Mouse (Mus musculus): Measurements from ENCODE around the gene Gabbr1. TPM values are rescaled to one million over a fixed set of nuclear protein-coding genes. Genes with fewer than 3 reads are reported as not detected.

Gene Gabbr1
- 1.1 and 1.6 TPM in 2 replicates for polyA plus RNA-seq (2016; fragmentation: Nextera tagmentation; extraction: Ambion mirVana)

DNA sequence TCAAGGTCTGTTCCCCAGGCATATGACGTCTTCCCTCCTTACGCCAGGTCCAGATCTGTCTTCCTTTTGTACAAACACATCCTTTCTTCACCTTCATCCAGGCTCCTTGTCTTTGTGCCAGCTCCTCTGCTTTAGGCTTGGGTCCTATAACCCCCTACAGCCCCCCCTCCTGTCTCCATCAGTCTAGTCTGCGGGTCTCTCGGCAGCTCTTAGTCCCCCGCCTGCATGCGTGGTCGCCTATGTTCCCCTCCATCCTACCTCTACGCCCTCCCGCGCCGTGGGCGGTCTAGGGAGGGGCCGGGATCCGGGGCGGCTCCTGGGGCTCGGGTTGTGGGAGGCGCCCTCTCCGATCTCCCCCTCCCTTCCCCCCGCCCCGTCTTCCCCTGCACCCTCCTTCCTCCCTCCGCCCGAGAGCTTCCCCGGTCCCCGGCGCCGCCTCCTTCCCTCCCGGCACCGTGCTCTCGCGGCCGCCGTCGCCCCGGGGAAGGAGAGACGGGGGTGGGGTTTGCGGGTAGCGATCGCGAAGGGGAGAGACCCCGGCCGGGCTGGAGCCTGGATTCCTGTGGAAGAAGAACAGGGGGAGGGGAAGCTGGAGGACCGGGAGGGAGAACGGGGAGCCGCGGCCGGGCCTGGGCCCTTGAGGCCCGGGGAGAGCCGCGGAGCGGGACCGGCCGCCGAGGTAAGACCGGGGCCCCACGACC lies at the start of gene Gabbr1:
TSS of gene Gabbr1 (plus strand) at position 356 of the 701 bp plus-strand sequence.
- peak; percentile 62 for ATAC-seq
- H3K9ac ChIP-seq: peak within 1 kb of the TSS; percentile 60
- 2% methylated on average over 46 of the region's 55 CpGs for WGBS (ENCODE audit: insufficient replicate concordance)
- no peaks in the 10 kb centered on the region for H3K36me3 ChIP-seq
- no peaks in the 10 kb centered on the region for H3K9me3 ChIP-seq (replicated peaks)
- peak within 1 kb of the TSS; percentile 61 for H3K4me3 ChIP-seq
- H3K4me2 ChIP-seq: peak within 1 kb of the TSS; percentile 85
- H3K4me1 ChIP-seq: peaks cover 29% of the 10 kb centered on the region
- no peak within 1 kb of the TSS for H3K27ac ChIP-seq
- peaks cover 81% of the 10 kb centered on the region for H3K27me3 ChIP-seq (replicated peaks)

DNA sequence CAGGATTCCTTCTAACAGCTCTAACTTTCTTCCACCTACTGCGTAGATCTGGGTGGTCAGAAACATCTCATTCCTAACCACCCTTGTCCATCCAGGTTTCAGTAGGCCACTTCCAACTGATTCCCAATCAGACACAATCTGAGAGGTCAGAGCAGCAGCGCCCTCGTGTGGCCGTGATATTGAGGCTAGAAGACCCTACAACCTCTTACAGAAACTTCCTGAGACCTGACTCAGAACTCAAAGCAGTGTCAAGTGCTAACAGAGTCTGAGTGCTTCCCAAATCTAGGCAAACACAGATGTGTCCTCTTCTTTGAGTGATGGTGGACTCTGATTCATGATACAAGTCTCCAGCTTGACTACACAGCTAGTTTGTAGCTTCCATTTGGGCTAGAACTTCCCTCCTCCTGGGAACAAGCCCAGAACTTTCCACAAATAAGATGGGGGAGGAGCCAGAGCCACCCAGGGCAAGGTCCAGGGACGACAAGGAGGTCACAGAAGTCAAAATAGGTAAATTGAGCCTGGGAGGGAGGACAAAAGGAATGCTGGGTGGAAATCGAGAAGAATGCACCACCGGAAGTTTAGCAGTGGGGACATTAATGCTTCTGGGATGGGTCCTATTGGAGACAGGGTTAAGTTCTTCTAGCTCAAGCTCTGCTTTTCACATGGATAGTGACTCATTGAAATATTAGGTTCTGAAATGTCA lies 48.6 kb upstream of the Gabbr1 start:
- H3K9me3 ChIP-seq (replicated peaks): no peaks in the 10 kb centered on the region
- peaks cover 5% of the 10 kb centered on the region for H3K27me3 ChIP-seq (replicated peaks)
- H3K27ac ChIP-seq: no peak overlapping the region
- 21% methylated on average over 7 of the region's 7 CpGs for WGBS (ENCODE audit: insufficient replicate concordance)
- no peak overlapping the region for H3K4me2 ChIP-seq
- H3K9ac ChIP-seq: no peak overlapping the region
- H3K36me3 ChIP-seq: no peaks in the 10 kb centered on the region
- no peaks in the 10 kb centered on the region for H3K4me1 ChIP-seq
- ATAC-seq: no peak
- no peak overlapping the region for H3K4me3 ChIP-seq

DNA sequence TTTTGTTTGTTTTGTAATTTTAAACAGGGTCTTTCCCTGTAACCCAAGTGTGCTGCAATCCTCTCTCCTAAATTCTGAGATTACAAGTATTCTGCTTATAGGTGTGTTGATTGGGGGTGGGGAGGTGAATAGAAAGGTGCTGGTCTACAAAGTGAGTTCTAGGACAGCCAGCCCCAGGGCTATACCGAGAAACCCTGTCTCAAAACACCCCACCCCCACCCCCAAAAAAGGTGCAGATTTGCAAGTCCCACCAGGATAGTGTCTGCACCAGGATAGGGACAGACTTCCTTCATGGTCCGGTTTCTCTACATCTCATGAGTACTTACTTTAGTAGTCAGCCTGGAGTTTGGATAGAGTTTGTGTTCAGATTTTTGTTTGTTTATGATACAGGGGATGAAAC lies 47.3 kb upstream of the Gabbr1 start:
- Histone ChIP-seq H3K9ac (no peak overlapping the region), H3K4me3 (no peak overlapping the region), H3K4me1 (no peaks in the 10 kb centered on the region; the same call in 1 of the 2 replicates), H3K4me2 (no peak overlapping the region), H3K9me3 (replicated peaks) (no peaks in the 10 kb centered on the region), H3K27me3 (replicated peaks) (peaks cover 18% of the 10 kb centered on the region), H3K27ac (no peak overlapping the region), H3K36me3 (no peaks in the 10 kb centered on the region)
- 45% methylated on average over 2 of the region's 2 CpGs for WGBS (ENCODE audit: insufficient replicate concordance)
- no peak for ATAC-seq

DNA sequence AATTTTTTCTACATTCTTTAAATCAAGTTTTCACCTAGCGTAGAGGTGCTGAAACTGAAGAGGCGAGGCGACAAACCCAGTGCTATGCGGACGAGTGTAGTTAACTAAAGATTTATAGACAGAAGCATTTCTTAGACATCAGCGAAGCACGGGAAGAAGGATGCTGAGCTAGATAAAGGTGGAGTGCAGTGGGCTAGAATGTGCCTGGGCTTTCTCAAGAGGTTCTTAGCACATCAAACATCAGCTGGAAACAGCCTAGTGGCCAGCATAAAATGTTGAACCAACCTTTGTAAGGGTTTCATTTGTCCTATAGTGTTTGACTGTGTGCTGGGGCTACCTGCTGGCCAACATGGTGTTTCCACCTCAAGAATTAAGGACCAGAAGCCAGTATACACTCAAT lies 44.9 kb upstream of the Gabbr1 start, which contains the start of gene Zfp57:
TSS of gene Zfp57 (plus strand) at position 301 of the 400 bp plus-strand sequence.
- Histone ChIP-seq H3K27me3 (replicated peaks) (peaks cover 25% of the 10 kb centered on the region), H3K27ac (no peak within 1 kb of the TSS), H3K4me2 (peak within 1 kb of the TSS; percentile 66; the same call in 1 of the 2 replicates), H3K9ac (no peak within 1 kb of the TSS), H3K36me3 (no peaks in the 10 kb centered on the region), H3K4me1 (no peaks in the 10 kb centered on the region; the same call in 1 of the 2 replicates), H3K4me3 (no peak within 1 kb of the TSS), H3K9me3 (replicated peaks) (no peaks in the 10 kb centered on the region)
- ATAC-seq: no peak
- 73% methylated on average over 7 of the region's 7 CpGs for WGBS (ENCODE audit: insufficient replicate concordance)

DNA sequence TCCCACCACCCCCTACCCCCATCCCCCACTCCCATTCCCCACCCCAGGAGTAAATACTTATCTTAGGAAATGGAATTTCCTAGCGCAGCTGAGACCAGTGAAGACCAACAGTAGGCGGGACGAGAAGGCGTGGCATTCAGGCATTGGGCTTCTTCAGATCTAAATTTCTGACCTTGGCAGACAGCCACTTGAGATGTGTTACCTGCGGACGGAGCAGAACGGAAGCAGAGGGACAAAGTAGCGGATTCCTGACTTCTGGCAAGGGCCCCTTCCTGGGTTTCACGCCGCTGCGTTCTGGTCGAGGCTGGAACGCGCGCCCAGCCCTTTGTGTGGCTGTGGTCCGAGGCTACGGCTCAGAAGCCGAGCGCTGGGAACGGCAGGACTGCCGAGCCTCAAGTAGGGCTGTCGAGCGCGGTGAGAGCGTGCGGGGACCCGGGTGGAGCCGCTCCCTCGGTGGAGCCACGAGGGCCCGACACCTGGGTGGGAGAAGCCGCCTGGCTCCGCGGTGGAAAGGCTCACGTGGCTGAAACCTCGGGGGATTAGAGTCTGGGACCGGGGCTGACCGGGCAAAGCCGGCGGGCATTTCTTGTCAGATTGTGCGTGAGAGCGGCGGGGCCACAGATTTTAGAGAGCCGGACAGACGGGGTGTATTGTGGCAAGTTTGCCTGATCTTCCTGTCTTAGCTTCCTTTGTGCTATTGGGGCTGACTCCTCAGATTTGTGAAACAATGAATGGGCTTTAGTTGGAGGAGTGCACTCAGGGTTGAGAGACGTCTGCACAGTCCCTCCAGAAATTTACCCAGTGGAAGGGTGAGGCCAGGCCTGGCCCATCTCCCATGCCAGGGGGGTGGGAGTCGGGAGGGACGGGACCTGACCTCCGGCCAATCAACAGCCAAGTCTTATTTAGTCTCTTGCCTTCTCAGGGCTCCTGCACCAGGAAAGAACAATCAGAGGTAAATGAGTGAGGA lies 43.1 kb upstream of the Gabbr1 start:
- Histone ChIP-seq H3K4me2 (peak overlapping the region; percentile 66), H3K9me3 (replicated peaks) (no peaks in the 10 kb centered on the region), H3K36me3 (no peaks in the 10 kb centered on the region), H3K27me3 (replicated peaks) (peaks cover 25% of the 10 kb centered on the region), H3K9ac (peak overlapping the region; percentile 61), H3K27ac (peak overlapping the region; percentile 48; the same call in 1 of the 2 replicates), H3K4me3 (peak overlapping the region; percentile 55), H3K4me1 (no peaks in the 10 kb centered on the region; the same call in 1 of the 2 replicates)
- ATAC-seq: peak; percentile 55
- 2% methylated on average over 49 of the region's 49 CpGs for WGBS (ENCODE audit: insufficient replicate concordance)

DNA sequence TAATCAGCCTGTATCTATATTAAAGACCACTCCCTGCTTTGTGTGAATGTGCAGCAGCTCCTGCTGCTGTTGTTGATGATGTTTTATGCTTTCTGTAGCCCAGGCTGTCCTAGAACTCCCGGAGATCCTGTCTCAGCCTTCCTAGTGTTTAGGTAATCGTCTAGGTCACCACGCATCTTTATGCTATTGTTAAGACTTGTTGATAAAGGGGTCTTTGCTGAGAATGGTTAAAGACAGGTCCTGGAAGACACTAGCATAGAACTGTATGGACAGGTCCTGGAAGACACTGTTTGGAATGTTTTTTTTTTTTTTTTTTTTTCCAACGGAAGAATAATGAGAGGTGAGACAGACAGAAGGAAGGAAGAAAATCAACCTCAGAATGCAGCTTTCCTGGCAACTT lies 42.4 kb upstream of the Gabbr1 start:
- H3K9me3 ChIP-seq (replicated peaks): no peaks in the 10 kb centered on the region
- no peak overlapping the region for H3K27ac ChIP-seq
- H3K27me3 ChIP-seq (replicated peaks): peaks cover 25% of the 10 kb centered on the region
- ATAC-seq: no peak
- peak overlapping the region; percentile 66 for H3K4me2 ChIP-seq
- H3K9ac ChIP-seq: no peak overlapping the region
- no peaks in the 10 kb centered on the region; the same call in 1 of the 2 replicates for H3K4me1 ChIP-seq
- WGBS (ENCODE audit: insufficient replicate concordance): 40% methylated on average over 4 of the region's 4 CpGs
- H3K4me3 ChIP-seq: peak overlapping the region; percentile 55
- H3K36me3 ChIP-seq: no peaks in the 10 kb centered on the region

DNA sequence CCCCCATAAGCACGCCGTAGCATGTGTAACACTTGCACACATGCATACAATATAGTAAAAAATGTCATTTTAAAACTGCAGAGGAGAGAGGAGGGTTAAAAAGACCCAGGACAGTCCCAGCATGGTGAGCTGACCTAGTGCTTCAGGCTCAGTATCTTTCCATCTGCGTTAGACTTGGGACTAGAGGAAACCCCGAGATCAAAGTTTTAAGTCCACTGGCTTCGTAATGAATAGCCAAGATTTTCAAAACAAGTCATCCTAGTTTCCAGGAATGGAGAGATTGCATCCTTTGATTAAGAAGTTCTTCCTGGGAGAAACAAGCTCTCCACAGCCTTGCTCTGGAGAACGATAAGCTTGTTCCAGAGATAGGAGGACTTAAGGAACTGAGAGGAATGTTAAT lies 37.6 kb upstream of the Gabbr1 start:
- ATAC-seq: no peak
- Histone ChIP-seq H3K36me3 (0 out of 2 replicates have a peak, but pooled peaks cover 3% of the 10 kb centered on the region), H3K9me3 (replicated peaks) (no peaks in the 10 kb centered on the region), H3K27me3 (replicated peaks) (peaks cover 10% of the 10 kb centered on the region), H3K9ac (no peak overlapping the region), H3K27ac (no peak overlapping the region), H3K4me3 (no peak overlapping the region), H3K4me1 (no peaks in the 10 kb centered on the region), H3K4me2 (no peak overlapping the region)
- 71% methylated on average over 6 of the region's 6 CpGs for WGBS (ENCODE audit: insufficient replicate concordance)

DNA sequence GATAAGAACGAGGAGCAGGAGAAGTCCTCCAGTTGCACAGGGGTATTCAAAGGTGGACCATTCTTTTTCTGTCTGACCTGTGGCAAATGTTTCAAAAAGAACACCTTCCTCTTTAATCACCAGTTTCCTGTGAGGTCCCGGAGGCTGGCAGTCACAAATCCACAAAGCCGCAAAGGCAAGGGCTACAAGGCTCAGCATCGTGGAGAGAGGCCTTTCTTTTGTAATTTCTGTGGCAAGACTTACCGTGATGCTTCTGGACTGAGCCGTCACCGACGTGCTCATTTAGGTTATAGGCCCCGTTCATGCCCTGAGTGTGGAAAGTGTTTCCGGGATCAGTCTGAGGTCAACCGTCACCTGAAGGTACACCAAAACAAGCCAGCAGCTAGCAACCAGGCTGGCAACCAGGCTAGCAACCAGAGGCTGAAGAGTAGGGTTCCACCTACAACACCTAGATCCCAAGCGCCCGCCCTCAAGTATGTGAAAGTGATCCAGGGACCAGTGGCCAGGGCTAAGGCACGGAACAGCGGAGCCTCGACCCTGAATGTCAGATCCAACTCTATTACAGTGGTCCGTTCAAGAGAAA lies 36.2 kb upstream of the Gabbr1 start:
- H3K4me3 ChIP-seq: no peak overlapping the region
- ATAC-seq: no peak
- 65% methylated on average over 17 of the region's 17 CpGs for WGBS (ENCODE audit: insufficient replicate concordance)

DNA sequence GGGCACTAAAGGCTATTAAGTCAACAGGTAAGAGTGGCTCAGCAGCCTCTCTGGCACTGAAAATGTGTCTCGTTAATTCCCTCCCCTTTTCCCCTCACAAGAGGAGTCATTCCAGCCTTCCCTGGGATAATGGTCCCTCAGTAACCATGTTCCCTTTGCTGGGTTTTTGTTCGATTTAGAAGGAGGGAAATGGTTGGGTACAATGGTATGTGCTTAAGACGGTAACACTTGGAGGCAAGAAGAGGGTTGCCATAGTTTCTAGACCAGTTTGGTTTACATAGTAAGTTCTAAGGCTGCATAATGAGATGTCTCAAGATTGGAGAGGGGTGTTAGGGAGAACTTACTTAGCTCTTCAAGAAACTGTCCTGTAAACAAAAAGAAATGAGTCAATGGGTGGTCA lies 34.0 kb upstream of the Gabbr1 start:
- ATAC-seq: no peak
- H3K27me3 ChIP-seq (replicated peaks): no peaks in the 10 kb centered on the region
- 0 out of 2 replicates have a peak, but pooled peaks cover 3% of the 10 kb centered on the region for H3K36me3 ChIP-seq
- H3K4me3 ChIP-seq: no peak overlapping the region
- no peak overlapping the region for H3K27ac ChIP-seq
- H3K4me1 ChIP-seq: no peaks in the 10 kb centered on the region
- H3K4me2 ChIP-seq: no peak overlapping the region
- H3K9ac ChIP-seq: no peak overlapping the region
- 68% methylated on average over 3 of the region's 3 CpGs for WGBS (ENCODE audit: insufficient replicate concordance)
- H3K9me3 ChIP-seq (replicated peaks): no peaks in the 10 kb centered on the region

More for the DNA sequence above, 36.2 kb upstream of the Gabbr1 start:
- Histone ChIP-seq H3K9me3 (replicated peaks) (no peaks in the 10 kb centered on the region), H3K4me1 (no peaks in the 10 kb centered on the region), H3K27ac (no peak overlapping the region), H3K36me3 (0 out of 2 replicates have a peak, but pooled peaks cover 3% of the 10 kb centered on the region), H3K27me3 (replicated peaks) (no peaks in the 10 kb centered on the region; the same call in 1 of the 2 replicates), H3K4me2 (no peak overlapping the region), H3K9ac (no peak overlapping the region)

DNA sequence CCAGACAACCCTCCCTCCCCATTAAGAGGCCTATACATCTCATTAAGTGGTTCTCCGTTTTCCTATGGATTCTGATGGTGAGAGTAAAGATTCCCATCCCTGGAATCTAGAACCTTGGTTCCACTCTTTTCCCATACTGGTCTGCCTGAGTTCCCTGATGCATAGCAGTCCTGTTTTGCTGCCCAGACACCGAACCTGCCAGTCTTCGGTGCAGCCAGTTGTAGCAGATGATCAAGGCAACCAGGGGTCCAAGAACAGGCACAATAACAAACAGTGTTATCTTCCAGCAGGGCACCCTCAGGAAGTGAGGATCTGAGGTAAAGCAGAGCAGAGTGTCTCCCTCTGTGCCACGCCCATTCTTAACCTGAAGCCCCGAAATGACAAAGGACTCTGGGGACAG lies 33.6 kb upstream of the Gabbr1 start:
- WGBS (ENCODE audit: insufficient replicate concordance): 49% methylated on average over 5 of the region's 5 CpGs

DNA sequence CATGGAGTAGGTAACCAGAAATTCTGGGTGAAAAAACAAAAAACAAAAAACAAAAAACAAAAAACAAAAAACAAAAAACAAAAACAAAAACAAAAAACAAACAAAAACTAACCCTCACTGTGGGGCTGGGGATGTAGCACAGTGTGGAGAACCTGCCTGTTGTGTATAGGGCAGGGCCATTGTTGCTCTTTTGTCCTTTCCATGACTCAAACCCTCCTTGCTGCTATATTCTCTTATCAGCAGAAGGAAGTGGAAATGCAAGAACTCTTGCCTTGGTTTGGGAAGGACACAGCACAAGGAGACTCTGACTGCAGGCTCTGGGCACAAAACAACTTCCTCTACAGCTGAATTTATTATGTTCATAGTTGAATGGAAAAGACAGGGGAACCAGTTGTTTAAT lies 29.4 kb upstream of the Gabbr1 start:
- H3K9me3 ChIP-seq (replicated peaks): no peaks in the 10 kb centered on the region
- ATAC-seq: no peak
- H3K4me2 ChIP-seq: no peak overlapping the region
- H3K36me3 ChIP-seq: no peaks in the 10 kb centered on the region
- H3K9ac ChIP-seq: no peak overlapping the region
- H3K27me3 ChIP-seq (replicated peaks): no peaks in the 10 kb centered on the region
- no peak overlapping the region for H3K4me3 ChIP-seq
- no peaks in the 10 kb centered on the region for H3K4me1 ChIP-seq
- H3K27ac ChIP-seq: no peak overlapping the region

More for the DNA sequence above, 33.6 kb upstream of the Gabbr1 start:
- ATAC-seq: no peak
- Histone ChIP-seq H3K27me3 (replicated peaks) (no peaks in the 10 kb centered on the region), H3K9me3 (replicated peaks) (no peaks in the 10 kb centered on the region), H3K4me3 (no peak overlapping the region), H3K4me1 (no peaks in the 10 kb centered on the region), H3K27ac (no peak overlapping the region), H3K36me3 (0 out of 2 replicates have a peak, but pooled peaks cover 3% of the 10 kb centered on the region), H3K4me2 (no peak overlapping the region), H3K9ac (no peak overlapping the region)
